Mouse (Mus musculus): ENCODE measurements around the gene Selenbp1. TPM values are rescaled to one million over a fixed set of nuclear protein-coding genes. Genes with fewer than 3 reads are reported as not detected.
"Not testable (repeated sequence)": the region's sequence is repeated elsewhere in the genome, so short reads cannot be mapped to it uniquely, and the experiment has no call there.

Gene Selenbp1
- polyA plus RNA-seq (2014; fragmentation: Nextera tagmentation; extraction: Ambion mirVana), result 7.3 and 9.1 TPM in 2 replicates

DNA sequence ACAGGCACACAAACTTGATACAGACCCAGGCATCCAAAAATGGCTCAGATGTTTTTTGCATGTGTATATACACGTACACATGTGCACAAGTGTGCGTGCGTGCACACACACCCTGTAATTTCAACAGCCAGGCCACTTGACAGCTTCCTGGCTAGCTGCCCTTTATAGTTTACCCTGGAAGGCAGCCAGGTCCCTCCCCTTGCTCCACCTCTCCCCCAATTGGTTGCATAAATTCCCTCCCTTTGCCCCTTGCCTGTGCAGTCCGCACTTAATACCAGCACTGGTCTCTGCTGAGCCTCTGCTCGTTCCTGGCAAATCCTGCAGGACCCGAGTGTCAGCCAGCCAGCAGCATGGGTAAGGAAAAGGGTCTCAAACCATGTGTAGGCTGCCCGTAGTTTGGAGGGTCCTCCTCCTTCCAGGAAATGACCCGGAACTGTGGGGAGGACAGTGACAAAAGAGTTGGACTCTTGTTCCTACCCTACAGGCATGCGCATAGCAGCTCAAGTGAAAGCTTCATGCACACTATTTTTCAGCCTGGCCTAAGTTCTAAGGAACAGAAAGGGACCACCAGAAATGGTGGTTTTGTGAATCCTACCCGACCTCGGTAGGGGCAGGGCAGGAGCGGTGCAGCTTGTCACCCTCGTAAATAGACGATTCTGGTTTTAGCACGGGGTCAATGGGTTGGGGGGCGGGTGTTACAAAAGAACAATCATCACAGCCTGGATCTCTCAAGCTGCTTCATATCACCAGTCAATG lies at the start of gene Selenbp1:
Gene Selenbp1, plus strand, starts transcription at position 248 of the 756 bp plus-strand sequence.
- 27% methylated on average over 16 of the region's 16 CpGs for WGBS
- Histone ChIP-seq H3K27ac (replicated peaks; ENCODE audit: low read depth, low read length) (no peak within 1 kb of the TSS), H3K4me2 (ENCODE audit: low read length) (peak within 1 kb of the TSS; percentile 45), H3K9ac (replicated peaks; ENCODE audit: low read length) (no peak within 1 kb of the TSS; the same call in 1 of the 2 replicates), H3K9me3 (ENCODE audit: control insufficient read depth, low read length) (no peaks in the 10 kb centered on the region), H3K36me3 (ENCODE audit: control insufficient read depth, insufficient read depth, low read length) (no peaks in the 10 kb centered on the region), H3K27me3 (ENCODE audit: control insufficient read depth, insufficient read depth, low read length) (no peaks in the 10 kb centered on the region), H3K4me1 (ENCODE audit: control insufficient read depth, insufficient read depth, low read length) (no peaks in the 10 kb centered on the region; the same call in 1 of the 2 replicates), H3K4me3 (replicated peaks; ENCODE audit: low read depth, low read length) (0 out of 2 replicates have a peak within 1 kb of the TSS, but pooled peaks have one; percentile 15)
- ATAC-seq (ENCODE audit: low FRiP score, low TSS enrichment) (peak; percentile 59; the same call in 1 of the 2 replicates), DNase-seq (peak; percentile 75)

DNA sequence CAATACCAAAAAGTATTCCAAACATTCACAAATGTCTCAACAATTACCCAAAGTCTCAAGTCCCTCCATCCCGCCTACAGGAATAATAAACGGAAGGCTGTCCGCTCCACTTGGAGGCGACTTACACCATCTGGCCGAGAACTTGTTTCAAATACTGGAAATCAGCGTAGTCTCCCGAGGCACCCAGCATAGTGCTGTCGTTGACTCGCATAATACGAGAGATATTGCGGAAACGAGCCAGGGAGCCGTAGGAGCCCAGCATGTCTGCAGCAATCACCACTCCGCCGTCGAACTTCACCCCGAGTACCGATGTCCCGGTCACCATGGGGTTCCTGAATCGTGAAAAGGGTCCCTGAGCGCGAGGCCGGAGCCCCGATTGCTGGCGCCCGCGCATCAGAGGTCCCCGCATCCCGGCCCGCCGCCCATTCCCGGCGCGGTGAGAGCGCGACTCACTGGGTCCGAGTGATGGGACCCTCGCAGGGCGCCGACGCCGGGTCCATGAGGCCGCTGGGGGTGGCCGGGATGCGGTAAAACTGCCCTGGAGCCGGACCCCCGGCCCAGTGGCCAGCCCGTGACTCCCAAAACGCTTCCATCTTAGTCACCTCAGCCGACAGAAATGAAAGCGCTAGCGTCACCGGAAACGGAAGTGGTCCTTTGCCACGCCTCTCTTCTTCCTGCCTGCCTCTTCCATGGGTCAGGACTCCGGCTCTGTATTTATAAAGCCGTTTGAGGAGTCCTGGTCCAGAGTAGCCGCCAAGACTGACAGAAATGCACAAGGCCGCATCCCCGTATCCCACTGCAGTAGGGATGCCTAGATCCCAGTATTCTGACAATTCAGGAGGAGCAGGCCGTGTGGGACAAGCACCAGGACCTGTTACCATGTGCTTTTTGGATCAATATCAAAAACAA lies 46.3 kb upstream of the Selenbp1 start, which contains the start of gene Psmb4:
Gene Psmb4, minus strand, starts transcription at position 646 of the 909 bp plus-strand sequence.
- H3K9ac ChIP-seq (replicated peaks; ENCODE audit: low read length), result peak within 1 kb of the TSS; percentile 86
- H3K27me3 ChIP-seq (ENCODE audit: control insufficient read depth, insufficient read depth, low read length), result no peaks in the 10 kb centered on the region
- H3K9me3 ChIP-seq (ENCODE audit: control insufficient read depth, low read length), result no peaks in the 10 kb centered on the region
- H3K4me1 ChIP-seq (ENCODE audit: control insufficient read depth, insufficient read depth, low read length), result peaks cover 8% of the 10 kb centered on the region
- DNase-seq, result peak; percentile 94
- peaks cover 41% of the 10 kb centered on the region for H3K36me3 ChIP-seq (ENCODE audit: control insufficient read depth, insufficient read depth, low read length)
- 1% methylated on average over 61 of the region's 61 CpGs for WGBS
- peak; percentile 85 for ATAC-seq (ENCODE audit: low FRiP score, low TSS enrichment)
- H3K4me3 ChIP-seq (replicated peaks; ENCODE audit: low read depth, low read length), result peak within 1 kb of the TSS; percentile 97
- peak within 1 kb of the TSS; percentile 84 for H3K27ac ChIP-seq (replicated peaks; ENCODE audit: low read depth, low read length)
- peak within 1 kb of the TSS; percentile 77 for H3K4me2 ChIP-seq (ENCODE audit: low read length)

- H3K4me1 ChIP-seq (ENCODE audit: control insufficient read depth, insufficient read depth, low read length), result peaks cover 8% of the 10 kb centered on the region
- peaks cover 21% of the 10 kb centered on the region for H3K36me3 ChIP-seq (ENCODE audit: control insufficient read depth, insufficient read depth, low read length)
- no peak overlapping the region for H3K4me3 ChIP-seq (replicated peaks; ENCODE audit: low read depth, low read length)
- H3K4me2 ChIP-seq (ENCODE audit: low read length), result no peak overlapping the region
- ATAC-seq (ENCODE audit: low FRiP score, low TSS enrichment) (no peak), DNase-seq (peak; percentile 35)
- H3K27me3 ChIP-seq (ENCODE audit: control insufficient read depth, insufficient read depth, low read length), result no peaks in the 10 kb centered on the region
- no peak overlapping the region for H3K9ac ChIP-seq (replicated peaks; ENCODE audit: low read length)
- H3K27ac ChIP-seq (replicated peaks; ENCODE audit: low read depth, low read length), result no peak overlapping the region
- H3K9me3 ChIP-seq (ENCODE audit: control insufficient read depth, low read length), result no peaks in the 10 kb centered on the region
These were observed 44.3 kb upstream of the Selenbp1 start for GRCm38 (mm10) chr3:94888595-94888994.

GRCm38 (mm10) chr3:94894076-94894475 lies 38.8 kb upstream of the Selenbp1 start:
- no peak for DNase-seq
- no peak overlapping the region for H3K27ac ChIP-seq (replicated peaks; ENCODE audit: low read depth, low read length)
- 75% methylated on average over 3 of the region's 3 CpGs for WGBS

GRCm38 (mm10) chr3:94902747-94903146 lies 30.1 kb upstream of the Selenbp1 start:
- peak; percentile 88 for DNase-seq
- Histone ChIP-seq H3K27me3 (ENCODE audit: control insufficient read depth, insufficient read depth, low read length) (no peaks in the 10 kb centered on the region), H3K4me1 (ENCODE audit: control insufficient read depth, insufficient read depth, low read length) (no peaks in the 10 kb centered on the region), H3K4me3 (replicated peaks; ENCODE audit: low read depth, low read length) (no peak overlapping the region), H3K9ac (replicated peaks; ENCODE audit: low read length) (no peak overlapping the region), H3K9me3 (ENCODE audit: control insufficient read depth, low read length) (no peaks in the 10 kb centered on the region), H3K4me2 (ENCODE audit: low read length) (no peak overlapping the region), H3K36me3 (ENCODE audit: control insufficient read depth, insufficient read depth, low read length) (no peaks in the 10 kb centered on the region), H3K27ac (replicated peaks; ENCODE audit: low read depth, low read length) (no peak overlapping the region)
- WGBS, result 21% methylated on average over 7 of the region's 7 CpGs
- no peak for ATAC-seq (ENCODE audit: low FRiP score, low TSS enrichment)

More at GRCm38 (mm10) chr3:94894076-94894475, 38.8 kb upstream of the Selenbp1 start:
- no peaks in the 10 kb centered on the region for H3K36me3 ChIP-seq (ENCODE audit: control insufficient read depth, insufficient read depth, low read length)
- no peaks in the 10 kb centered on the region for H3K27me3 ChIP-seq (ENCODE audit: control insufficient read depth, insufficient read depth, low read length)
- no peak overlapping the region for H3K4me3 ChIP-seq (replicated peaks; ENCODE audit: low read depth, low read length)
- H3K4me1 ChIP-seq (ENCODE audit: control insufficient read depth, insufficient read depth, low read length), result no peaks in the 10 kb centered on the region
- ATAC-seq (ENCODE audit: low FRiP score, low TSS enrichment), result no peak
- no peak overlapping the region for H3K9ac ChIP-seq (replicated peaks; ENCODE audit: low read length)
- H3K9me3 ChIP-seq (ENCODE audit: control insufficient read depth, low read length), result no peaks in the 10 kb centered on the region
- H3K4me2 ChIP-seq (ENCODE audit: low read length), result no peak overlapping the region

DNA sequence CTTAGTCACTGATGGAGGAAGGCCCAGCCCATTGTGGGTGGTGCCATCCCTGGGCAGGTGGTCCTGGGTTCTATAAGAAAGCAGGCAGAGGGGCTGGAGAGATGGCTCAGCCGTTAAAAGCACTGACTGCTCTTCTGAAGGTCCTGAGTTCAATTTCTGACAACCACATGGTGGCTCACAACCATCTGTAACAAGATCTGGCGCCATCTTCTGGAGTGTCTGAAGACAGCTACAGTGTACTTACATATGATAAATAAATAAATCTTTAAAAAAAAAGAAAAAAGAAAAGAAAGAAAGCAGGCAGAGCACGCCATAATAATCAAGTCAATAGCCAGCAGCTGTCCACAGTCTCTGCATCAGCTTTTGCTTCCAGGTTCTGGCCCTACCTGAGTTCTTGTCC lies 28.1 kb upstream of the Selenbp1 start:
- H3K4me2 ChIP-seq (ENCODE audit: low read length); H3K9ac ChIP-seq (replicated peaks; ENCODE audit: low read length); H3K4me1 ChIP-seq (ENCODE audit: control insufficient read depth, insufficient read depth, low read length); H3K36me3 ChIP-seq (ENCODE audit: control insufficient read depth, insufficient read depth, low read length); H3K9me3 ChIP-seq (ENCODE audit: control insufficient read depth, low read length); H3K4me3 ChIP-seq (replicated peaks; ENCODE audit: low read depth, low read length); ATAC-seq (ENCODE audit: low FRiP score, low TSS enrichment); DNase-seq; H3K27me3 ChIP-seq (ENCODE audit: control insufficient read depth, insufficient read depth, low read length); H3K27ac ChIP-seq (replicated peaks; ENCODE audit: low read depth, low read length): not testable (repeated sequence)
- WGBS, result 61% methylated on average over 3 of the region's 3 CpGs

- H3K9me3 ChIP-seq (ENCODE audit: control insufficient read depth, low read length), result no peaks in the 10 kb centered on the region
- H3K4me3 ChIP-seq (replicated peaks; ENCODE audit: low read depth, low read length), result no peak overlapping the region
- no peak overlapping the region for H3K4me2 ChIP-seq (ENCODE audit: low read length)
- DNase-seq (no peak), ATAC-seq (ENCODE audit: low FRiP score, low TSS enrichment) (no peak)
- no peak overlapping the region for H3K27ac ChIP-seq (replicated peaks; ENCODE audit: low read depth, low read length)
- H3K9ac ChIP-seq (replicated peaks; ENCODE audit: low read length), result no peak overlapping the region
- WGBS, result 47% methylated on average over 1 of the region's 1 CpGs
- H3K27me3 ChIP-seq (ENCODE audit: control insufficient read depth, insufficient read depth, low read length), result no peaks in the 10 kb centered on the region
- no peaks in the 10 kb centered on the region for H3K36me3 ChIP-seq (ENCODE audit: control insufficient read depth, insufficient read depth, low read length)
- H3K4me1 ChIP-seq (ENCODE audit: control insufficient read depth, insufficient read depth, low read length), result no peaks in the 10 kb centered on the region
These were observed 26.4 kb upstream of the Selenbp1 start for GRCm38 (mm10) chr3:94906482-94906881.

DNA sequence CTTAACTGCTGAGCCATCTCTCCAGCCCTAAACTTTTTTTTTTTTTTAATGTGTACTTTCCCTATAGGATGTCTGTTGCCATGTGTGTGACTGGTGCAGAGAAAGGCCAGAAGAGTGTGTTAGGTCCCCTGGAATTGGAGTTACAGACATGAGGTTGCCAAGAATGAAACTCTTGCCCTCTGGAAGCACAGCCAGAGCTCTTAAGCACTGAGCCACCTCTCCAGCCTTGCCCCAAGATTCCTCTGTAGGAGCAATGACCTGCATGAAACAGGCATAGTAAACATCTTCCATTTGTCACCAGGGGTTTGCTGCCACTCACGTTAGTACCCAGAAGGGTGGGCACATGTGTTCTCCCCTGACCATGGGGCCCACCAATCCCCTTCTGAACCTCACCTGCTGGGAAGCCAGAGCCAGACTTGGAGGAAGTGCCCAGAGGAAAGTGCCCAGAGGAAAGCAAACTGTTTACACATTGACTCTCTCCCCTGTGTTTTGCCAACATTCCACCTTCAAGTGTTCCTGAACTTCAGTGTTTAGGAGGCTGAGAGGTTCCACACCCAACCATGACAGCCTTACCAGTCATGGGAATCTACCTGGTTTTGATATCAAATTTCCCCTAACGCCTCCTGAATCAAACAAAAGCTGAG lies 21.7 kb upstream of the Selenbp1 start:
- Histone ChIP-seq H3K9me3 (ENCODE audit: control insufficient read depth, low read length) (no peaks in the 10 kb centered on the region), H3K4me1 (ENCODE audit: control insufficient read depth, insufficient read depth, low read length) (no peaks in the 10 kb centered on the region), H3K4me3 (replicated peaks; ENCODE audit: low read depth, low read length) (no peak overlapping the region), H3K27me3 (ENCODE audit: control insufficient read depth, insufficient read depth, low read length) (no peaks in the 10 kb centered on the region), H3K9ac (replicated peaks; ENCODE audit: low read length) (no peak overlapping the region), H3K4me2 (ENCODE audit: low read length) (no peak overlapping the region), H3K27ac (replicated peaks; ENCODE audit: low read depth, low read length) (no peak overlapping the region), H3K36me3 (ENCODE audit: control insufficient read depth, insufficient read depth, low read length) (no peaks in the 10 kb centered on the region)
- DNase-seq (no peak), ATAC-seq (ENCODE audit: low FRiP score, low TSS enrichment) (no peak)
- 86% methylated on average over 2 of the region's 2 CpGs for WGBS

Measured in midbrain, embryonic 14.5 days (tissue).